Mouse (Mus musculus) kidney, postnatal 10 days (tissue): ENCODE measurements around the gene Cldn34c2.
"Not testable (repeated sequence)": the region's sequence is repeated elsewhere in the genome, so short reads cannot be mapped to it uniquely, and the experiment has no call there.

Experiments
- DNase-seq: peaks from one replicate; pipeline ENCODE4 v3.0.0; 2021; ENCODE audit warnings: mixed read lengths

The Cldn34c2 gene

GRCm38 (mm10) chrX:123581400-123581799 is at the start of gene Cldn34c2:
Cldn34c2 (plus strand) TSS chrX:123581700.
- not testable (repeated sequence) for DNase-seq

DNA sequence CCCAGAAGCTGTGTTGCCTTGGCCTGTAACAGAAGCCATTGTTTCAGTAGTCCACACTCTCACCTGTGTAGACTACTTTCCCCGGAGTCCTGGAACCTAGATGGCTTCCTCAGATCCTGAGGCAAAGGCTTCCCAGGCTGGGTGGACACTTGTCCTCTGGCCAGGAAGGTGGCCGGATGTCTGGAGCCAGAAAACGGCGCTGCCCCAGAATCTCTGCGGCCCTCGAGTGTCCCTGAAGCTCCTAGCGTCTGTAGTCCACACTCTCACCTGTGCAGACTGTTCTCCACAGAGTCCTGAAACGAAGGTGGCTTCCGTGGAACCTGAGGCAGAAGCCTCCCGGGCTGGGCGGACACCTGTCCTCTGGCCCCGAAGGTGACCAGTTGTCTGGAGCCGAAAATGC is 30.1 kb upstream of the Cldn34c2 start:
- DNase-seq: not testable (repeated sequence)

DNA sequence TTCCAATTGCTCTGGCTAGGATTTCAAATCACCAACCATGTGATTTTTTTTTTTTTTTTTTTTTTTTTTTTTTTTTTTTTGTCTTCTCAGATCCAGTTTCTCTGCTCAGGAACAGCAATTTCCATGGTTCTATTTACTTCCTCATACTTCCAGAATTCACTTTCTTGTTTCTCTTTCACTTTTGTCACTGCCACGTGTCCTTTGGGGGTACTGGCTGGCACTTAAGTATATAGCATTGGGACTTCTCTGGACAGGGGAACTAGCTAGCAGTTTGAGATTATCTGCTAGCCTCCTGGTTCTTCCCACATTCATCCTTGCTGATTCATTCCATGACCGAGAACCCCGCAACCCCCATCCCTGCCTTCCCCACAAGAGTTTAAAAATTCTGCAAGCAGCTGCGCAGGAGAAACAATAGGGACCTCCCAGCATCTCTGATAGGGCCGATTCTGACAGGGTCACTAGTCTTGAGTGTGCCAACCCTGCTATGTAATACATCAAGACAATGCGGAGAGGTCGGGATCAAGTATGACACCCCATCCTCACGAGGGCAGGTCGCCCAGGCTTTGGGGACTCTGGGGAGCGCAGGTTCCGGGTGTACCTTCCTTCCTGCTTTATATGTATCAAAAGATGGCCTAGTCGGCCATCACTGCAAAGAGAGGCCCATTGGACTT is 30.8 kb downstream of the Cldn34c2 start:
- peak; percentile 1 for DNase-seq
